Mouse (Mus musculus) limb, embryonic 10.5 days (tissue): ENCODE results near the gene Ppp1r27. TPM values are rescaled to one million over a fixed set of nuclear protein-coding genes. Genes with fewer than 3 reads are reported as not detected.
A peak's percentile ranks its signal among the peaks of the same experiment; 100 is the strongest.
"Not testable (repeated sequence)": the region's sequence is repeated elsewhere in the genome, so short reads cannot be mapped to it uniquely, and the experiment has no call there.

Source experiments
- DNase-seq: peaks from one replicate; pipeline ENCODE4 v3.0.0-alpha.2; 2017; ENCODE audit warnings: low spot score
- H3K27ac ChIP-seq: fragments of 300-500 bp; sonication (generic); 2 replicates; pipeline ENCODE4 v1.5.1; 2016; ENCODE audit warnings: mild to moderate bottlenecking
- H3K27me3 ChIP-seq: fragments of 300-500 bp; sonication (generic); 2 replicates; pipeline ENCODE4 v1.6.1; 2016; ENCODE audit warnings: low read depth, mild to moderate bottlenecking; ENCODE audit not compliant: poor library complexity, severe bottlenecking
- H3K36me3 ChIP-seq: fragments of 300-500 bp; sonication (generic); 2 replicates; pipeline ENCODE4 v1.6.1; 2016; ENCODE audit warnings: mild to moderate bottlenecking, moderate library complexity
- H3K4me1 ChIP-seq: fragments of 300-500 bp; sonication (generic); 2 replicates; pipeline ENCODE4 v1.6.1; 2016
- H3K4me3 ChIP-seq: fragments of 300-500 bp; sonication (generic); 2 replicates; pipeline ENCODE4 v1.5.1; 2016; ENCODE audit warnings: mild to moderate bottlenecking, moderate library complexity
- H3K9me3 ChIP-seq: fragments of 300-500 bp; sonication (generic); replicated peaks from 2 replicates; pipeline ENCODE4 v1.6.1; 2016; ENCODE audit warnings: mild to moderate bottlenecking
- WGBS: fragments of 180-500 bp; shearing (Covaris S2); methylation state at CpG from one replicate; pipeline ENCODE4 v1.1.7; 2016; 5-methylcytosine and 5-hydroxymethylcytosine counted together
- polyA plus RNA-seq: library from polyadenylated mRNA; unstranded; fragments of >200 nt; fragmentation: Nextera tagmentation; extraction: Ambion mirVana; gene quantifications from 2 replicates; pipeline ENCODE4 v1.2.1, GENCODE M21; 2016

Gene Ppp1r27
- polyA plus RNA-seq, 1 experiment from 2014 or later = 0.25 TPM

GRCm38 (mm10) chr11:120514262-120514661 lies 36.7 kb downstream of the Ppp1r27 start:
- WGBS = 85% methylated on average over 2 of the region's 2 CpGs
- not testable (repeated sequence) for H3K9me3 ChIP-seq, H3K27ac ChIP-seq, DNase-seq, H3K27me3 ChIP-seq, H3K36me3 ChIP-seq, H3K4me3 ChIP-seq
- H3K4me1 ChIP-seq = peaks cover 31% of the 10 kb centered on the region

- H3K4me3 ChIP-seq = no peak overlapping the region
- no peak overlapping the region for H3K27ac ChIP-seq
- DNase-seq = no peak
- 32% methylated on average over 6 of the region's 6 CpGs for WGBS
- no peaks in the 10 kb centered on the region for H3K36me3 ChIP-seq
- H3K27me3 ChIP-seq = 0 out of 2 replicates have a peak, but pooled peaks cover 4% of the 10 kb centered on the region
- no peaks in the 10 kb centered on the region for H3K9me3 ChIP-seq
- peaks cover 31% of the 10 kb centered on the region for H3K4me1 ChIP-seq
Measured at GRCm38 (mm10) chr11:120512790-120513453, 38.0 kb downstream of the Ppp1r27 start.

- peak overlapping the region; percentile 36 for H3K4me3 ChIP-seq
- 0 out of 2 replicates have a peak, but pooled peaks cover 4% of the 10 kb centered on the region for H3K27me3 ChIP-seq
- H3K36me3 ChIP-seq = no peaks in the 10 kb centered on the region
- peak overlapping the region; percentile 75 for H3K27ac ChIP-seq
- 11% methylated on average over 16 of the region's 16 CpGs for WGBS
- peaks cover 23% of the 10 kb centered on the region for H3K4me1 ChIP-seq
- no peaks in the 10 kb centered on the region for H3K9me3 ChIP-seq
- no peak for DNase-seq
Measured at GRCm38 (mm10) chr11:120510375-120511030, 40.4 kb downstream of the Ppp1r27 start.

GRCm38 (mm10) chr11:120509940-120510339 lies 41.0 kb downstream of the Ppp1r27 start:
- Histone ChIP-seq H3K27ac (peak overlapping the region; percentile 75), H3K4me3 (0 out of 2 replicates have a peak overlapping the region, but pooled peaks have one; percentile 36), H3K27me3 (0 out of 2 replicates have a peak, but pooled peaks cover 4% of the 10 kb centered on the region)

DNA sequence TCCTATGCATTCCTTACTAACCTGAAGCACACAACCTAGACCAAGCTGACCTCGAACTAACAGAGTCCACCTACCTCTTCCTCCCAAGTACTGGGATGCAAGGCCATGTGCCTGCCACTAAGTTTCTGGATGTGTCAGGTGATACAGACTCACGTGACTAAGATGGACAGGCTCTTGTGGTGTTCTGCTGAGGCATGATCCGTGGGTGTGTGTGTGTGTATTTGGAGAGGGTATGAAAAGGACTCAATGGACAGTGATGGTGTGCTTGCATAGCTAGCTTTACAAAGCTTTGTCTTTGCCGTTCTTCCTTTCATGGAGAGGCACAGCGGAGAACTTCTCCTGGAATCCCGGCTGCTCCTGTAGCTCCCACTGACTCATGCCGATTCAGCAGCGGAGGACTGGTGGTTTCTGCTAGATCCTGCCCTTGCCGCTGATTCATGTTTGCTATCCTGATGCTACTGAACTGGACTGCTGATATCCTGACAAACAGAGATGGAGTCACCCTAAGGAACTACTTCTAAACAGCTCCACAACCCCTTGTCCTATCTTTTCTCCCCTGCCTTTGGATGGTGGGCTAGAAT lies 42.6 kb downstream of the Ppp1r27 start:
- WGBS = 91% methylated on average over 9 of the region's 9 CpGs
- DNase-seq = no peak

More at GRCm38 (mm10) chr11:120509940-120510339, 41.0 kb downstream of the Ppp1r27 start:
- DNase-seq = no peak
- Histone ChIP-seq H3K9me3 (no peaks in the 10 kb centered on the region), H3K36me3 (no peaks in the 10 kb centered on the region), H3K4me1 (peaks cover 21% of the 10 kb centered on the region)
- 35% methylated on average over 4 of the region's 4 CpGs for WGBS

DNA sequence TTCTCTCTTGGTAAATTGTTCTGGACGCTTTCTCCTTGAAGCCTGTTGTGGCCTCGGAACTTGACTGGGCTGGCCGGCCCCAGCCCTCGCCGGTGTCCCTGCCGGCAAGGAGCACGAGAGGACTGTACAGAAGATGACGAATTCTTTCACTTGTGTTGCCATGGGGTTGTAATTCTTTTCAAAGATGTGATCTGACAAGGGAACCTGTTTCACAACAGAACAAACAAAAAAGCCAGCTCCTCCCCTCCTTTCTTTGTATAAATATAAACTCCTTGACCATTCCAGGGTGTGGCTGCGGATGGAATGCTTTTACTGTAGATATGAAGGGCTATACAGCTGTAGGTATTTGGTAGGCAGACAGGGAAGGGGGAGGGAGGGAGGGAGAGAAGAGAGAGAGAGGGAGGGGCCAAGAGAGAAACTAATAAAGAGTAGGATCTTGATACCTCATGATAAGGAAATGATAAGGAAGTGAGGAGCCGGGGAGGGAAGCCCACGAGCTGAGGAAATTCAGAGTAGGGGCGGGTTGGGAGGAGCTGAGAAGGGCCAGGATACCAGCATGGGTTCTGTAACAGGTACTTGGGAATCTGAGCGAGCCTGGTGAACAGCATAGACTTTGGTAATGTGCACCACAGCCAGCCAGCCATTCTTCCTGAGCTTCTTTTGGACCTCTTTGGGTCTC lies 43.2 kb downstream of the Ppp1r27 start:
- no peak for DNase-seq
- Histone ChIP-seq H3K9me3 (no peaks in the 10 kb centered on the region), H3K27me3 (0 out of 2 replicates have a peak, but pooled peaks cover 4% of the 10 kb centered on the region), H3K27ac (no peak overlapping the region), H3K36me3 (no peaks in the 10 kb centered on the region), H3K4me3 (no peak overlapping the region), H3K4me1 (peaks cover 16% of the 10 kb centered on the region)
- 82% methylated on average over 13 of the region's 13 CpGs for WGBS

More for the DNA sequence above, 42.6 kb downstream of the Ppp1r27 start:
- Histone ChIP-seq H3K4me3 (no peak overlapping the region), H3K27me3 (0 out of 2 replicates have a peak, but pooled peaks cover 4% of the 10 kb centered on the region), H3K9me3 (no peaks in the 10 kb centered on the region), H3K4me1 (peaks cover 21% of the 10 kb centered on the region), H3K36me3 (no peaks in the 10 kb centered on the region), H3K27ac (no peak overlapping the region)

DNA sequence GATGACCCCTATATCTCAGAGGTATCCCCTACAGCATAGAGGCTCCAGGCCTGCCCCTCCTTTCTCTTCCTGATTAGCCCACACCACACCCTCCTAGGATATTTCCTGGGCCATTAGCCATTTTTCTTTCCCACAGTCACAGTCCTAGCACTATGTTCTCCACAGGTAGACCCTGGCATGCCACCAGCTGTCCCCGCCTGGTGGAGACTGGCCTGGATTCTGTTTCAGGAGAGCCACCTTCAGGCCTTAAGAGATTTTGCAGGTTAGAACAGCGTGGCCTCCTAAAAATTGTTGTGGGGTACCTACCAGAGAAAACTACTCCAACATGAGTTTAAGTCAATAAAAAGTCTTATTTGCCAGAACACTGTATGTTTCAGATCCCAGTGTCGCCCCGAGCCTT lies 44.0 kb downstream of the Ppp1r27 start:
- Histone ChIP-seq H3K4me1 (peaks cover 13% of the 10 kb centered on the region), H3K36me3 (no peaks in the 10 kb centered on the region), H3K27me3 (0 out of 2 replicates have a peak, but pooled peaks cover 4% of the 10 kb centered on the region), H3K27ac (no peak overlapping the region), H3K9me3 (no peaks in the 10 kb centered on the region), H3K4me3 (no peak overlapping the region)
- 62% methylated on average over 4 of the region's 4 CpGs for WGBS
- no peak for DNase-seq

DNA sequence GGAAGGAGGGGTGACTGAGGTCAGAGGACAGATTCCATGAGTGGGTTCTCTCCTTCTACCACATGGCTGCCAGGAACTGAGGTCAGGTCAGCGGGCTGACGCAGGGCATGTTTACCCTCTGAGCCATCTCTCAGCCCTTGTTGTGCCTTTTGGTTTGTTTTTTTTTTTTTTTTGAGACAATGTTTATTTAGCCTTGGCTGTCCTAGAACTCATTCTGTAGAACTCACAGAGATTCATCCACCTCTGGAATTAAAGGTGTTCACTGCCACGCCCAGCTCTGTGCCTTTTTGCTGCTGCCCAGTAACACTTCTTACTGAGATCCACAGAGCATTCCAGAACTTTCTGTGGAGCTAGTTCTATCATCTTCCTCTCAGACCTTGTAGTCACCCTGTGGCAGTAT lies 45.3 kb downstream of the Ppp1r27 start:
- WGBS = 94% methylated on average over 3 of the region's 3 CpGs

GRCm38 (mm10) chr11:120501701-120502100 lies 49.2 kb downstream of the Ppp1r27 start:
- peaks cover 8% of the 10 kb centered on the region for H3K4me1 ChIP-seq
- DNase-seq = no peak
- H3K9me3 ChIP-seq = no peaks in the 10 kb centered on the region
- peaks cover 33% of the 10 kb centered on the region for H3K36me3 ChIP-seq
- no peak overlapping the region for H3K27ac ChIP-seq
- no peak overlapping the region for H3K4me3 ChIP-seq
- 87% methylated on average over 4 of the region's 4 CpGs for WGBS
- no peaks in the 10 kb centered on the region for H3K27me3 ChIP-seq

More for the DNA sequence above, 45.3 kb downstream of the Ppp1r27 start:
- H3K27ac ChIP-seq = no peak overlapping the region
- no peaks in the 10 kb centered on the region for H3K9me3 ChIP-seq
- H3K4me3 ChIP-seq = no peak overlapping the region
- H3K4me1 ChIP-seq = peaks cover 12% of the 10 kb centered on the region
- H3K36me3 ChIP-seq = no peaks in the 10 kb centered on the region
- H3K27me3 ChIP-seq = 0 out of 2 replicates have a peak, but pooled peaks cover 4% of the 10 kb centered on the region
- no peak for DNase-seq

DNA sequence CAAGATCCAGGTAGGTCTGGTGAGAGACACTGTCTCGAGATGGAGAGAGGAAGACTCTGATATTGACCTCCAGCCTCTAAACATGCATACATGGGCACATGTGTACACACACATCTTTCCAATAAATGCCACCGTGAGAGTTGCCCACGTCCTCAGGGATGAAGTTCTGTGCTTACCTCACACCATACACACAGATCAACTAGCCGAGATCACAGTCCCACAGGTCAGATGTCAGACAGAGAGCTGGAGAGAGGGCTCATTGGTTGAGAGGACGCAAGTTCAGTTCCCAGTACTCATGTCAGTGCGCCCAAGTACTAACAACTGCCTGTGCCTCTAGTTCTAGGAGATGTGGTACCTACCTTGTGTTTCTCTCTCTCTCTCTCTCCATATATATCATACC lies 49.9 kb downstream of the Ppp1r27 start:
- 71% methylated on average over 6 of the region's 6 CpGs for WGBS
- peaks cover 8% of the 10 kb centered on the region for H3K4me1 ChIP-seq
- no peak overlapping the region for H3K27ac ChIP-seq
- peaks cover 40% of the 10 kb centered on the region for H3K36me3 ChIP-seq
- DNase-seq = no peak
- no peak overlapping the region for H3K4me3 ChIP-seq
- H3K27me3 ChIP-seq = no peaks in the 10 kb centered on the region
- H3K9me3 ChIP-seq = no peaks in the 10 kb centered on the region

DNA sequence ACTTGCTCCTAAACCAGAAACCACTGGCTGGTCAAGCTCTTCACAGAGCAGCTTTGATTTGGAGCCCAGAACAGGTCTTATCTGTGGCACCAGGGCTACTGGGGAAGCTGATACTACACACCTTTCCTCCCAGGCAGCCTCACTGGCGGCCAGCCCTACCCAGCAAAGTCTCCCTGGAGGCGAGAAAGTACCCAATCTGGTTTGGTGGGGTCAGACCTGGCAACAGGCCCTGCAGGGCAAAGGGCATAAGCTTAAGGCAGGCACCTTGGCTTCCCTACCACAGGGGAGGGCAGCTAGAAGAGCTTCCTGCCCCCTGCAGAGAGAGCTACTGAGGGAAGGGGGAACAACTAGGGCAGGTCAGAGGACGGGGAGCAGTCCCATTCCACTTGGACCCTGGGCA lies 50.6 kb downstream of the Ppp1r27 start:
- DNase-seq = no peak
- peak overlapping the region; percentile 46; the same call in 1 of the 2 replicates for H3K27ac ChIP-seq
- H3K27me3 ChIP-seq = no peaks in the 10 kb centered on the region
- peaks cover 8% of the 10 kb centered on the region for H3K4me1 ChIP-seq
- H3K9me3 ChIP-seq = no peaks in the 10 kb centered on the region
- 0 out of 2 replicates have a peak overlapping the region, but pooled peaks have one; percentile 4 for H3K4me3 ChIP-seq
- 23% methylated on average over 3 of the region's 3 CpGs for WGBS
- peaks cover 46% of the 10 kb centered on the region for H3K36me3 ChIP-seq
